Mouse (Mus musculus) megakaryocyte, embryonic 14.5 days (primary cell): Measurements from ENCODE around the gene 4930438A08Rik. TPM values are rescaled to one million over a fixed set of nuclear protein-coding genes. Genes with fewer than 3 reads are reported as not detected.
A peak's percentile ranks its signal among the peaks of the same experiment; 100 is the strongest.

Experiments used
- H3K27me3 ChIP-seq: replicated peaks from 2 replicates; pipeline ENCODE3; 2012; ENCODE audit warnings: inconsistent platforms
- H3K36me3 ChIP-seq: replicated peaks from 2 replicates; pipeline ENCODE3; 2012; ENCODE audit warnings: low read length, inconsistent platforms, mixed read lengths
- H3K4me1 ChIP-seq: 2 replicates; pipeline ENCODE4 v1.6.1; 2012; ENCODE audit warnings: inconsistent platforms
- H3K4me3 ChIP-seq: replicated peaks from 2 replicates; pipeline ENCODE3; 2012; ENCODE audit warnings: moderate library complexity, mild to moderate bottlenecking, inconsistent platforms
- H3K9me3 ChIP-seq: 2 replicates; pipeline ENCODE4 v1.6.1; 2012; ENCODE audit warnings: inconsistent platforms
- FLI1 ChIP-seq: IDR thresholded peaks from 2 replicates; pipeline ENCODE4 v1.6.1; 2012; ENCODE audit warnings: low read length, inconsistent platforms, mixed read lengths
- GATA1 ChIP-seq: IDR thresholded peaks from 3 replicates; pipeline ENCODE4 v1.6.1; 2012; ENCODE audit warnings: mixed read lengths, low read length, inconsistent platforms, borderline replicate concordance
- polyA plus RNA-seq: library from polyadenylated mRNA; stranded (reverse); fragments of >175 nt; gene quantifications from 2 replicates; pipeline ENCODE4 v1.2.3, GENCODE M21; 2012; ENCODE audit warnings: low replicate concordance; ENCODE audit not compliant: insufficient read depth

The 4930438A08Rik gene
- polyA plus RNA-seq, 1 experiment: 0.19 TPM

- H3K9me3 ChIP-seq: no peaks in the 10 kb centered on the region
- no peaks in the 10 kb centered on the region for H3K36me3 ChIP-seq
- TF ChIP-seq FLI1: no peak
- no peak for TF ChIP-seq GATA1
- H3K27me3 ChIP-seq: peaks cover 48% of the 10 kb centered on the region
- no peak overlapping the region for H3K4me3 ChIP-seq
- peaks cover 2% of the 10 kb centered on the region; the same call in 1 of the 2 replicates for H3K4me1 ChIP-seq
Measured at GRCm38 (mm10) chr11:58275756-58276155, 1.2 kb downstream of the 4930438A08Rik start.

GRCm38 (mm10) chr11:58281970-58282496, 7.4 kb downstream of the 4930438A08Rik start:
- no peak overlapping the region for H3K4me3 ChIP-seq
- no peaks in the 10 kb centered on the region for H3K4me1 ChIP-seq
- TF ChIP-seq GATA1 (no peak), FLI1 (no peak)
- H3K36me3 ChIP-seq: no peaks in the 10 kb centered on the region
- H3K27me3 ChIP-seq: peaks cover 48% of the 10 kb centered on the region
- H3K9me3 ChIP-seq: no peaks in the 10 kb centered on the region

- Histone ChIP-seq H3K4me1 (no peaks in the 10 kb centered on the region), H3K4me3 (no peak overlapping the region), H3K36me3 (no peaks in the 10 kb centered on the region), H3K9me3 (no peaks in the 10 kb centered on the region), H3K27me3 (peaks cover 48% of the 10 kb centered on the region)
- TF ChIP-seq GATA1 (no peak), FLI1 (no peak)
Measured at GRCm38 (mm10) chr11:58282518-58282917, 7.9 kb downstream of the 4930438A08Rik start.

- H3K4me1 ChIP-seq: peaks cover 13% of the 10 kb centered on the region
- H3K9me3 ChIP-seq: no peaks in the 10 kb centered on the region
- H3K27me3 ChIP-seq: peaks cover 55% of the 10 kb centered on the region
- no peak for TF ChIP-seq FLI1
- no peak for TF ChIP-seq GATA1
- H3K4me3 ChIP-seq: no peak overlapping the region
- no peaks in the 10 kb centered on the region for H3K36me3 ChIP-seq
Measured at GRCm38 (mm10) chr11:58289992-58290682, 15.5 kb downstream of the 4930438A08Rik start.

GRCm38 (mm10) chr11:58290812-58291211, 16.2 kb downstream of the 4930438A08Rik start:
- 0 out of 2 replicates have a peak, but pooled peaks cover 4% of the 10 kb centered on the region for H3K9me3 ChIP-seq
- peaks cover 54% of the 10 kb centered on the region for H3K27me3 ChIP-seq
- no peaks in the 10 kb centered on the region for H3K36me3 ChIP-seq
- H3K4me3 ChIP-seq: no peak overlapping the region
- TF ChIP-seq GATA1 (no peak), FLI1 (no peak)
- peaks cover 13% of the 10 kb centered on the region for H3K4me1 ChIP-seq

- peaks cover 13% of the 10 kb centered on the region for H3K4me1 ChIP-seq
- TF ChIP-seq FLI1 (no peak), GATA1 (no peak)
- no peaks in the 10 kb centered on the region for H3K36me3 ChIP-seq
- H3K9me3 ChIP-seq: 0 out of 2 replicates have a peak, but pooled peaks cover 4% of the 10 kb centered on the region
- no peak overlapping the region for H3K4me3 ChIP-seq
- peaks cover 41% of the 10 kb centered on the region for H3K27me3 ChIP-seq
Measured at GRCm38 (mm10) chr11:58292791-58293190, 18.2 kb downstream of the 4930438A08Rik start.

GRCm38 (mm10) chr11:58297396-58297795, 22.8 kb downstream of the 4930438A08Rik start:
- H3K4me3 ChIP-seq: no peak overlapping the region
- peaks cover 7% of the 10 kb centered on the region for H3K27me3 ChIP-seq
- no peak for TF ChIP-seq FLI1
- no peak for TF ChIP-seq GATA1
- peaks cover 6% of the 10 kb centered on the region for H3K4me1 ChIP-seq
- no peaks in the 10 kb centered on the region for H3K36me3 ChIP-seq
- 0 out of 2 replicates have a peak, but pooled peaks cover 4% of the 10 kb centered on the region for H3K9me3 ChIP-seq

- Histone ChIP-seq H3K4me1 (peaks cover 13% of the 10 kb centered on the region), H3K9me3 (no peaks in the 10 kb centered on the region), H3K4me3 (peak overlapping the region; percentile 91), H3K36me3 (no peaks in the 10 kb centered on the region), H3K27me3 (peaks cover 4% of the 10 kb centered on the region)
- TF ChIP-seq FLI1: no peak
- TF ChIP-seq GATA1: no peak
Measured at GRCm38 (mm10) chr11:58301057-58301456, 26.5 kb downstream of the 4930438A08Rik start.

GRCm38 (mm10) chr11:58301837-58302754, 27.5 kb downstream of the 4930438A08Rik start:
- H3K9me3 ChIP-seq: no peaks in the 10 kb centered on the region
- H3K27me3 ChIP-seq: peaks cover 2% of the 10 kb centered on the region
- H3K4me3 ChIP-seq: peak overlapping the region; percentile 91
- H3K36me3 ChIP-seq: no peaks in the 10 kb centered on the region
- H3K4me1 ChIP-seq: peaks cover 24% of the 10 kb centered on the region
- TF ChIP-seq GATA1 (no peak), FLI1 (no peak)

GRCm38 (mm10) chr11:58302774-58303445, 28.3 kb downstream of the 4930438A08Rik start:
- Histone ChIP-seq H3K36me3 (no peaks in the 10 kb centered on the region), H3K9me3 (no peaks in the 10 kb centered on the region), H3K4me3 (peak overlapping the region; percentile 91), H3K4me1 (peaks cover 32% of the 10 kb centered on the region), H3K27me3 (no peaks in the 10 kb centered on the region)
- TF ChIP-seq GATA1: no peak
- TF ChIP-seq FLI1: no peak
